Mouse (Mus musculus) right cerebral cortex, postnatal 4 days (tissue): ENCODE results near the gene Zscan18.
"Not testable (repeated sequence)": the region's sequence is repeated elsewhere in the genome, so short reads cannot be mapped to it uniquely, and the experiment has no call there.

Experiments used
- DNase-seq: peaks from one replicate; pipeline ENCODE4 v3.0.0-alpha.2; 2022

Gene Zscan18

DNA sequence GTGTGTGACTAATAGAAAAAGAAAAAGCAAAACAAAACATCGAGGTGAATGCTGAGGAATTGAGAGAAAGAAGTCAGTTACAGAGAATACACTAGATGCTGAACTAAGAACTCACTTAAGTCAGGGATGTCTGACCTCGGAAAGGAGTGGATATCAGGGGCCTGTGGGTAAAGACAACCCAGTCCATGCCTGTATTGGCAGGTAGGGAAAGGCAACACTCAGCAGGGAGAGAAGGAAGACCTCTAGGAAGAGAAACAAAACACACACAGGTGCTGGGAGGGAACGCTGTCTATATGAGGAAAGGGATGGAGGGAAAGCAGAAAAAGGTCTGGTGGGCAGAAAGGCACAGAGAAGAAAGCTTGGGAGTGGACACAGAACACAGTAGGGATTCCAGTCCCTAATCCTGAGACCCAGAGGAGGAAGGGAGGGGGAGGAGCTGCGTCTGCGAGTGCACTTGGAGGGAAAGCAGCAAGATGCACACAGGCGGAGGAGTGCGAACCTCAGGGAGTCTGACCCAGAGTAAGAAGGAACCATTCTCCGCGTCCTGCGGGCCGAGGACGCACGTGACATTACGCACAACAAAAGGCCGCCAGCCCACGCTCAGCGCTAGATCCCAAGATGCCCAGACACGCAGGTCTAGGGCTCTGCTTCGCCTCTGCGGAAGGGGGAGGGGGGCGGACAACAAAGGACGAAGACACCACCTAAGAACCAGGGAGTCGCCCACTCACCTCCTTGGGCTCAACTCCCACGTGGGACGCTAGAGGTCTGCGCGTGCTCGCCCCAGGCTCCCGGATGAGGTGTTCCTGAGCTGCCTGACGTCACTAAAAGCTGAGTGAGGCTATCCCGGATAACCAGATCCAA lies at the start of gene Zscan18:
Gene Zscan18, minus strand, starts transcription at position 770 of the 861 bp plus-strand sequence.
- peak; percentile 79 for DNase-seq

- DNase-seq, result no peak
Measured at GRCm38 (mm10) chr7:12835779-12836178, 32.3 kb upstream of the Zscan18 start.

DNA sequence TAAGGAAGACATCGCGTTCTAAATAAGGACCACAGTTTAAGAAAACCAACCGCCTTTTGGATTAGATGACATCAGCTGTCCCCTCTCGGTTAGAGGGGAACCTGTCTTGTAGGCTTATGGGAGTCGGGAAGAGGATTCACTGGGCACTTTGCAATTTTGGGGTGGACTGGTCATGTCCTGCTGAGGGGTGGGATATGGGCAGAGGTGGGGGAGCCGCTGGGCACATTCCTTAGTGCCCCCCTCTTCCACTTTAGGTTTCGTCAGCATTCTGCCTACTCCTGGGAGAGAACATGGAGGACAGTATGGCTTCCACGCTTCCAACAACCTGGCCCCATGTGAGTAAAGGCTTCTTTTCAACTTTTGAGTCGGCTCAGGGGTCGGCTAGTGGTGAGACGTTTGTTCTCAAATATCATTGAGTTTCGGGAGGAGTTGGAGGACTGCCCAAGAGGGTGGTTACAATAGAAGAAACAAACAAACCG lies 31.8 kb upstream of the Zscan18 start:
- peak; percentile 16 for DNase-seq

GRCm38 (mm10) chr7:12834162-12835120 lies 31.0 kb upstream of the Zscan18 start, which contains the start of gene Zfp110:
TSS of gene Zfp110 (plus strand) at chr7:12834761.
- peak; percentile 84 for DNase-seq

- peak; percentile 95 for DNase-seq
Measured at GRCm38 (mm10) chr7:12818521-12819295, 15.3 kb upstream of the Zscan18 start, which contains the start of gene Zfp329. TSS of gene Zfp329 (minus strand) at chr7:12818858.

DNA sequence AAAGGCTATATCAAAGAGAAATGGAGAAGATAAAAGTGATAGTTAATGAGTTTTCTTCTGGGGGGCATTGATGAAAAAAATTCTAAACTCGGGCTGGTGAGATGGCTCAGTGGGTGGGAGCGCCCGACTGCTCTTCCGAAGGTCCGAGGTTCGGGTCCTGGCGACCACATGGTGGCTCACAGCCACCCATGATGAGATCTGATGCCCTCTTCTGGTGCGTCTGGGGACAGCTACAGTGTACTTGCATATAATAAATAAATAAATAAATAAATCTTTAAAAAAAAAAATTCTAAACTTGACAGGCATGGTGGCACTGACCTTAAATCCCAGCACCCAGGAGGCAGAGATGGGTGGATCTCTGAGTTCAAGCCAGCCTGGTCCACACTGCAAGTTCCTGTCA lies 12.1 kb upstream of the Zscan18 start:
- no peak for DNase-seq

GRCm38 (mm10) chr7:12803727-12804071 lies 264 bp upstream of the Zscan18 start:
- DNase-seq, result no peak

DNA sequence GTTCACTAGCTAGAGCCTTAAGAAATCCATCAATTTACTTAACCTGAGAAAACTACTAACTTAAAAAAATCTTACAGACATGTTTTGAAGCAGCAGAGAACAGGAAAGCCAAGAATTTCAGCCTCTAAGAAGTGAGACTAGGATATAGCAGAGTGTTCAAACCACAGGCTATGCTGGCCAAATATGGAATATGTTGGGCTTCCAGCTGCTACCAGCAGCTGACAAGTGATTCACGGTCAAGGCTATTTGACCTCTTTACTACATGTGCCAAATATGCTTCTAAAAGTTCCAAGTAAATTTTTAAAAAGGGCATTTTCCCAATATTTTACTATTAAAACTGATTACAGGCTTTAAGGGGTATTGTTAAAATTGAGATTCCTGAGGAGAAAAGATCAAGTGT lies 3.9 kb downstream of the Zscan18 start:
- DNase-seq, result no peak

GRCm38 (mm10) chr7:12797971-12798370 lies 5.5 kb downstream of the Zscan18 start:
- no peak for DNase-seq

- not testable (repeated sequence) for DNase-seq
Measured at GRCm38 (mm10) chr7:12792624-12793023, 10.8 kb downstream of the Zscan18 start.

DNA sequence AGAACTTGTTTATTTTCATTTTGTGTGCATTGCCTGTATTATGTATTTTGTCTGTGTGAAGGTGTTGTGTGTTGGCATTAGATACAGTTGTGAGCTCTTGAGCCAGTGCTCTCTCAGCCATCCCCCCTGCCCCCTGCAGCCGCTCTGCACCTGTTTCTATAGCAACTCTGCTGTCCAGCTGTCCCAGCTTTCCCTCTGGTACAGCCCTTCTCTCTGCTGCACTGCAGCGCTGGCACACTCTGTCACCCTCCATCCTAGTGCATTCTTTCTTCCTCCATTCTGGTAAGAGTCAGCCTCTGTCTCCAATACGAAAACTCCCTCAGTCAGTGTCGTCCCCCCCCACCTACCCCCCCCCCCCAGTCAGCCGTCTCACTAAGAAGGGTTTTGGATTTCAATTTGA lies 15.4 kb downstream of the Zscan18 start:
- DNase-seq, result no peak

GRCm38 (mm10) chr7:12787333-12787732 lies 16.1 kb downstream of the Zscan18 start:
- DNase-seq, result no peak

DNA sequence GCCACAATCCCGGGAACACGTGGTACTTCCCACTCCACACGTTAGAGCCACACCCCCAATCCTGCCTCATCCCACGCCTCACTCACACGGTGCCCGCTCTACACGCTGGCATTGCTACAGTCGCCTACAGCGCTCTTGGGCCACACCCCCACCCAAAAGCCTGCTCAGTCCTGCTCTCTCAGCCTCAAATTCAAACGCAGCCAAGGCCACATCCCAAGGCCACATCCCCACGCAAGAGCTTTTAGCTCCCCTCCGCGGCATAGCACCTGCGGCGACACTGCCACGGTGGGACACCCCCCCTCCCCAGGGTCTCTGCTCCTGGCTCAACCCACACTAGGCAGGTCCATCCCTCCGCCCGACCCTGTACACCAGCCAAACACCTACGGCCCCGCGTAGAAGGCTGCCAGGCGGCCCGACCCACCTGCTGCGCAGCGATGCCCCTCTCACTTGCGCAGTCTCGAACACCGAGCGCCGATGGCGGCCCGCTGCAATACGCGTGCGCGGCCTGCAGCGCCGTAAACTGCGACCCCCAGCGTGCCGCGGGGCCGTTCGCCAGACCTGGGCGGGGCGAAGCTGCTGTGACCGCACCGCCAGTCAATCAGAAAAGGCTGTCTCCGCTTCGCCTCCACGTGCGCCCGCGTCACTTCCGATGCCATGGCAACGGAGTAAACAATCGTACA lies 23.1 kb downstream of the Zscan18 start:
- peak; percentile 94 for DNase-seq

GRCm38 (mm10) chr7:12779782-12780150 lies 23.7 kb downstream of the Zscan18 start:
- DNase-seq, result no peak

DNA sequence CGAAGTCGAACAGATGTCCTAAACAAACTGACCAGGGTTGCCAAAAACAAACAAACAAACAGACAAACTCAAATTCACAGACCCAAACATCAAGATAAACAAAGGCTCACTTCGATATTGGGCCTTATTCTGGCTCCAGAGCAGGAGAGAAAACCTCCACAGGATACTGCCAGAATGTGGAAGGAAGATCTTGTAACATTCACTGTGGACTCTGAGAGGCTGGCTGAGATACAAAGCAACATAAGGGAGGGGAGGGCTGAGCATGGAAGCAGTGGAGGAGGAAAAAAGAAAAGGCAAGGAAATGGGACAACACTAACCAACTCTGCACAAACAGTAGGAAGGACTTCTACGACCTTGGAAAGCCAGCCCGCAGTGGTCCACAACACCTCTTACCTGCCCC lies 24.3 kb downstream of the Zscan18 start:
- no peak for DNase-seq

DNA sequence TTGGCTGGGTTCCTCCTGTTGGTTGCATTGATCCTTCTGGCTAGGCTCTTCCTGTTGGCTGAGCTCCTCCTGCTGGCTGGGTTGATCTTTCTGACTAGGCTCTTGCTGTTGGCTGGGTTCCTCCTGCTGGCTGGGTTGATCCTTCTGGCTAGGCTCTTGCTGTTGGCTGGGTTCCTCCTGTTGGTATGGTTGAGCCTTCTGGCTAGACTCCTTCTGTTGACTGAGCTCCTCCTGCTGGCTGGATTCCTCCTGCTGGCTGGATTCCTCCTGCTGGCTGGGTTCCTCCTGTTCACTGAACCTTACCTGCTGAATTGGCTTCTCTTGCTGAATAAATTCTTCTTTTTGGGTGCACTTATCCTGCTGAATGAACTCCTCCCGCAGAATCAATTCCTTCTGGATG lies 28.8 kb downstream of the Zscan18 start:
- DNase-seq, result peak; percentile 22

DNA sequence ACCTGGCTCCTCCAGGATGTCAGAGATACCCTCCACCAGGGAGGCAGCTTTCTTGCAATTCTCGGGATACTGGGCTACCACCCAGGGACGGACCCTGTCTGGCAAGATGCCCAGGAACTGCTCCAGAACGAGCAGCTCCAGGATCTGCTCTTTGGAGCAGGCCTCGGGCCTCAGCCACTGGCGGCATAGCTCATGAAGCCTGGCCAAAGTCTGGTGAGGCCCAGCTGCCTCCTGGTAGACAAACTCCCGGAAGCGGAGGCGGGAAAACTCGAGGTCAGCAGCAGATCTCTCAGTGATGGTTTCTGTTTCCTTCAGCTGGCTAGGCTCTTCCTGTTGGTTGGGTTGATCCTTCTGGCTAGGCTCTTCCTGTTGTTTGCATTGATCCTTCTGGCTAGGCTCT lies 29.3 kb downstream of the Zscan18 start:
- no peak for DNase-seq

DNA sequence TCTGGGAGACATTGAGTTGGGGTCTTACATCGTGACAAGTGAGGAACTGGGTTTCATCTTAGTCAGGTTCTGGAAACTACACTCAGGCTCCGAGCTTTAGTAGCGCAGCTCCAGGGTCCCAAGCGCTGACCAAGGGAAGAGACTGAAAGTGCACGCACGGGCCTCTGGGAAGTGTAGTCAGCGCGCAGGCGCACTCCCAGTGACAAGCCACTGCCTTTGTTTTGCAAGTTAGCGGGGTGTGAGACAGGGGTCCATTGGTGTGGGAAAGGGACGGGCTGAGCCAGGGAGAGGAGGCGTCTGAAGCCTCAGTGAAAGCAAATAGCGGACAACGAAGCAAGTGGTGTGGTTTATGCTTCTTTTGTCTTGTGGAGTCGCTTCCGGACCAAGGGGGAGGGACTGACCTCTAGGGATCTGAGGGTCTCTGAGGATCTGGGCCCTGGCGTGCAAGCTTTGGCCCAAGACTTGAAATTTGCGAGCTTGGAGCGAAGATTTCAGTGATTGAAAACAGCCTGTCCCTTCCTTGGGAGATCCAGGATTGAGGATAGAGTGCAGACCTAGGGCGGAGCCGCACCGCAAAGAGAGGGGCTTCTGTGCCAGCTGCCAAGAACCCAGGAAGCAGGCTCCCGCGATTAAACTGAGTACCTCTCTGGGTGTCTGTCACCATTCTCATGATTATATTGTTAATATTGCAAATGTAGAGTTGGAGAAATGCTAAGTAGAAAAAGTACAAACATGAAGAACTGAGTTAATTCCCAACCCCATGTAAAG lies 53.8 kb downstream of the Zscan18 start:
- DNase-seq, result no peak

- no peak for DNase-seq
Measured at GRCm38 (mm10) chr7:12734904-12735303, 68.5 kb downstream of the Zscan18 start, which contains the start of gene Vmn2r56. TSS of gene Vmn2r56 (minus strand) at chr7:12735004.
